ENCODE assay signal across 9 mouse cellular contexts in the genomic region with DNA sequence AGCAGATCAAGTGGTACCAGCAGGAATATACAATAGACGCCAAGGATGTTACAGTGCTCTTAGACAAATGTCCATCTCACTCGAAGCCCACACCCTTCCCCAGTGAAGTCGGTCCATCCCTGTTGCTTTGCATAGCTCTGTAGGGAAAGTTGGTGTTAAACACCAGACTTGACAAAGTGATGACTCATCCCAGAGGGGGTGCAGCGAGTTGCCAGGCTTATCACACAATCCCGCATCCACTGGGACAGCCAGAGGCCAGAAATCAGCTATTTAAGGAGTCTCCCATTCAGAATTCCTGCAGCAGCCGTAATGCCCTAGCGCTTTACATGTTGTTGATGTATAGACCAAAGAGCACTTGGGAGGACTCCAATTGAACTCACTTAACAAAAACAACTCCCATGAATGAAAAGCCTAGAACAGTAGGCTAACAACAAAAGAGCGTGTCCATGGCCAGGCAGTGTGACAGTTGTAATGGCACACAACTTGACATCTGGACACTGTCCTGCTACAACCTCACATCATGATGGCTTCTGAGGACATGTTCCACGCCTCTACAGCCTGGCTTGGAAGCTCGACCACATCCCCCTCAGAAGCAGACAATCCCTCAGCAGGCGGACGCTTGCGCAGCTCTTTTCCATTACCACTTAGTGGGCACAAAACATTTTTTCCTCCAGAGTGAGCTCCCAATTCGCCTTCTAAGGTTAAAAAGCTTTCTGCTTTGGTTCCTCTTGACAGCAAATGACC. TPM values are rescaled to one million over a fixed set of nuclear protein-coding genes. Genes with fewer than 3 reads are reported as not detected.
DNase-seq lines count a peak whose midpoint lies in the region; ATAC-seq and TF ChIP-seq lines count a peak whose summit lies in the region.
"Had no signal": no experiment of that assay in that cellular context is flagged by ENCODE, and none has a peak within 500 bp of the region (broad histone marks: within the 10 kb centered on the region; RNA-seq: fewer than 3 reads in every experiment).

No protein-coding gene starts in this region.

- peaks cover 33% of the 10 kb centered on the region for H3K4me1 ChIP-seq in lung, embryonic 14.5 days (ENCODE audit: insufficient read depth)
- H3K4me1 ChIP-seq in intestine, embryonic 14.5 days (replicated peaks; ENCODE audit: control insufficient read depth, insufficient read depth, low read length) = peaks cover 20% of the 10 kb centered on the region
- peaks cover 42% of the 10 kb centered on the region for H3K4me1 ChIP-seq in neural tube, embryonic 15.5 days

- TF ChIP-seq CTCF in lung, embryonic 14.5 days (IDR thresholded peaks at IDR 0.05; ENCODE audit: low read depth) = no peak

- H3K9me3 ChIP-seq in lung, embryonic 14.5 days (ENCODE audit: low read depth, low read length) = no peaks in the 10 kb centered on the region
- no peaks in the 10 kb centered on the region for H3K9me3 ChIP-seq in intestine, embryonic 14.5 days (ENCODE audit: control insufficient read depth, low read length)
- H3K9me3 ChIP-seq in neural tube, embryonic 15.5 days (replicated peaks) = no peaks in the 10 kb centered on the region

- H3K27me3 ChIP-seq in lung, embryonic 14.5 days (ENCODE audit: insufficient read depth, low read length) = no peaks in the 10 kb centered on the region
- no peaks in the 10 kb centered on the region for H3K27me3 ChIP-seq in intestine, embryonic 14.5 days (replicated peaks; ENCODE audit: control insufficient read depth, insufficient read depth, low read length)
- no peaks in the 10 kb centered on the region for H3K27me3 ChIP-seq in neural tube, embryonic 15.5 days (replicated peaks)

- H3K27ac ChIP-seq in lung, embryonic 14.5 days (ENCODE audit: low read depth) = peak overlapping the region; percentile 55
- no peak overlapping the region for H3K27ac ChIP-seq in intestine, embryonic 14.5 days (ENCODE audit: low read depth)
- H3K27ac ChIP-seq in neural tube, embryonic 15.5 days (replicated peaks) = 0 out of 2 replicates have a peak overlapping the region, but pooled peaks have one; percentile 24

- 35% methylated on average over 14 of the region's 14 CpGs for WGBS in lung, embryonic 14.5 days
- 63% methylated on average over 14 of the region's 14 CpGs for WGBS in intestine, embryonic 14.5 days
- WGBS in neural tube, embryonic 15.5 days = 56% methylated on average over 14 of the region's 14 CpGs

- ATAC-seq in lung, embryonic 14.5 days (ENCODE audit: insufficient read depth) = peak; percentile 35
- no peak for ATAC-seq in intestine, embryonic 14.5 days (replicated peaks; ENCODE audit: low FRiP score, low TSS enrichment, low read depth)
- ATAC-seq in neural tube, embryonic 15.5 days (ENCODE audit: low FRiP score) = no peak

- H3K4me3 ChIP-seq in lung, embryonic 14.5 days (ENCODE audit: low read depth, low read length) = peak overlapping the region; percentile 3; the same call in 1 of the 2 replicates
- no peak overlapping the region for H3K4me3 ChIP-seq in intestine, embryonic 14.5 days (ENCODE audit: low read depth, low read length)
- H3K4me3 ChIP-seq in neural tube, embryonic 15.5 days (replicated peaks) = no peak overlapping the region

- DNase-seq in adrenal gland, postnatal 14 days = peak; percentile 43
- DNase-seq in adrenal gland, adult 8-10 months = no peak
- peak; percentile 83 for DNase-seq in lung, embryonic 14.5 days
- no peak for DNase-seq in lung, postnatal 14 days
- DNase-seq in intestine, embryonic 14.5 days (ENCODE audit: low spot score) = no peak
- no peak for DNase-seq in ovary, adult 18-20 months (ENCODE audit: low spot score)
- DNase-seq in B cell, adult 2 months = no peak

- H3K9ac ChIP-seq in lung, embryonic 14.5 days = no peak overlapping the region
- H3K9ac ChIP-seq in intestine, embryonic 14.5 days (ENCODE audit: low read length) = no peak overlapping the region
- no peak overlapping the region for H3K9ac ChIP-seq in neural tube, embryonic 15.5 days (replicated peaks)

- peaks cover 6% of the 10 kb centered on the region; the same call in 1 of the 2 replicates for H3K36me3 ChIP-seq in lung, embryonic 14.5 days (ENCODE audit: insufficient read depth)
- 0 out of 2 replicates have a peak, but pooled peaks cover 3% of the 10 kb centered on the region for H3K36me3 ChIP-seq in intestine, embryonic 14.5 days (ENCODE audit: control insufficient read depth, insufficient read depth, low read length)
- H3K36me3 ChIP-seq in neural tube, embryonic 15.5 days = no peaks in the 10 kb centered on the region

- peak overlapping the region; percentile 64 for H3K4me2 ChIP-seq in lung, embryonic 14.5 days
- H3K4me2 ChIP-seq in intestine, embryonic 14.5 days (ENCODE audit: low read length) = peak overlapping the region; percentile 54; the same call in 1 of the 2 replicates
- peak overlapping the region; percentile 76 for H3K4me2 ChIP-seq in neural tube, embryonic 15.5 days

RNA-seq across cellular contexts. Expression of a gene that starts 2.6 kb away (rescaled TPM):
- 88.4 and 101 TPM in 2 replicates for total RNA-seq in adrenal gland, postnatal 14 days (2021)
- 10 to 100 TPM; 47.5 to 65.6 (median 54.5) TPM for total RNA-seq in adrenal gland, adult 8-10 months (2022)
- 117 and 118 TPM in 2 replicates for polyA plus RNA-seq in lung, embryonic 14.5 days (2014; fragmentation: Nextera tagmentation; extraction: Ambion mirVana)
- 69.9 and 89.4 TPM in 2 replicates for polyA plus RNA-seq in intestine, embryonic 14.5 days (2014; fragmentation: Nextera tagmentation; extraction: Ambion mirVana)
- polyA plus RNA-seq in neural tube, embryonic 15.5 days (2015; fragmentation: Nextera tagmentation; extraction: Ambion mirVana) = 55.7 and 57.7 TPM in 2 replicates
- total RNA-seq: neutrophil, adult 5-6 weeks had no signal

Comparison
In these comparisons a context has a peak if more than half of its experiments do, and no peak if none do; other contexts are left out.
1. DNase-seq: peak in adrenal gland, postnatal 14 days (single experiment) and lung, embryonic 14.5 days (single experiment); none in adrenal gland, adult 8-10 months (single experiment), lung, postnatal 14 days (single experiment), intestine, embryonic 14.5 days (single experiment), ovary, adult 18-20 months (single experiment) and B cell, adult 2 months (0 of 2).
2. Peak in every context shown above with its lines, with median percentiles within 50 percentile points of each other: H3K4me2 ChIP-seq.